Mouse (Mus musculus) heart, embryonic 16.5 days (tissue): Measurements from ENCODE around the gene Cadm1. TPM values are rescaled to one million over a fixed set of nuclear protein-coding genes. Genes with fewer than 3 reads are reported as not detected.
A peak's percentile ranks its signal among the peaks of the same experiment; 100 is the strongest.

ENCODE experiments used
- ATAC-seq: fragments of 200-750 bp; cut with Nextera tagmentation; replicated peaks from 2 replicates; pipeline ENCODE4 v1.8.0; 2017; ENCODE audit warnings: moderate number of reproducible peaks; ENCODE audit not compliant: insufficient read depth, low FRiP score; ENCODE audit errors: extremely low read depth
- H3K27ac ChIP-seq: fragments of 300-500 bp; sonication (generic); 2 replicates; pipeline ENCODE4 v1.5.1; 2014; ENCODE audit warnings: mild to moderate bottlenecking, low read length, control low read depth, moderate library complexity
- H3K27me3 ChIP-seq: fragments of 300-500 bp; sonication (generic); 2 replicates; pipeline ENCODE4 v1.6.1; 2014; ENCODE audit warnings: low read length, mixed read lengths; ENCODE audit not compliant: control insufficient read depth, insufficient read depth
- H3K36me3 ChIP-seq: fragments of 300-500 bp; sonication (generic); 2 replicates; pipeline ENCODE4 v1.6.1; 2014; ENCODE audit not compliant: control insufficient read depth, insufficient read depth
- H3K4me1 ChIP-seq: fragments of 300-500 bp; sonication (generic); 2 replicates; pipeline ENCODE4 v1.6.1; 2014; ENCODE audit warnings: low read length, mixed read lengths; ENCODE audit not compliant: control insufficient read depth, insufficient read depth
- H3K4me2 ChIP-seq: fragments of 300-500 bp; sonication (generic); 2 replicates; pipeline ENCODE4 v1.6.1; 2014; ENCODE audit warnings: low read depth, mild to moderate bottlenecking, control low read depth, low read length
- H3K4me3 ChIP-seq: fragments of 300-500 bp; sonication (generic); 2 replicates; pipeline ENCODE4 v1.5.1; 2014; ENCODE audit warnings: mild to moderate bottlenecking, control low read depth, low read length
- H3K9ac ChIP-seq: fragments of 300-500 bp; sonication (generic); 2 replicates; pipeline ENCODE4 v1.6.1; 2014; ENCODE audit warnings: low read length, control low read depth
- H3K9me3 ChIP-seq: fragments of 300-500 bp; sonication (generic); replicated peaks from 2 replicates; pipeline ENCODE4 v1.6.1; 2016; ENCODE audit warnings: low read length; ENCODE audit not compliant: control insufficient read depth
- WGBS: fragments of 180-500 bp; shearing (Covaris S2); extraction: QIAGEN DNeasy Blood & Tissue Kit; methylation state at CpG from one replicate; pipeline ENCODE4 v1.1.7; 2014; 5-methylcytosine and 5-hydroxymethylcytosine counted together
- polyA plus RNA-seq: library from polyadenylated mRNA; unstranded; fragments of >200 nt; fragmentation: Nextera tagmentation; extraction: Ambion mirVana; gene quantifications from 2 replicates; pipeline ENCODE4 v1.2.1, GENCODE M21; 2015

Cadm1 gene
- polyA plus RNA-seq, 1 experiment from 2014 or later = 12.7 TPM

- Histone ChIP-seq H3K36me3 (no peaks in the 10 kb centered on the region), H3K27me3 (peaks cover 5% of the 10 kb centered on the region; the same call in 1 of the 2 replicates), H3K9me3 (no peaks in the 10 kb centered on the region), H3K9ac (no peak overlapping the region), H3K4me3 (no peak overlapping the region), H3K4me2 (no peak overlapping the region), H3K27ac (no peak overlapping the region), H3K4me1 (no peaks in the 10 kb centered on the region)
- WGBS = 53% methylated on average over 4 of the region's 4 CpGs
- ATAC-seq = no peak
These were observed 13.7 kb upstream of the Cadm1 start for GRCm38 (mm10) chr9:47516238-47516637.

- Histone ChIP-seq H3K27me3 (peaks cover 12% of the 10 kb centered on the region), H3K36me3 (no peaks in the 10 kb centered on the region), H3K9ac (no peak overlapping the region), H3K4me2 (no peak overlapping the region), H3K27ac (no peak overlapping the region), H3K4me3 (no peak overlapping the region), H3K9me3 (no peaks in the 10 kb centered on the region), H3K4me1 (peaks cover 7% of the 10 kb centered on the region)
- no peak for ATAC-seq
- WGBS = 90% methylated on average over 9 of the region's 9 CpGs
These were observed 2.7 kb upstream of the Cadm1 start for GRCm38 (mm10) chr9:47527290-47527689.

GRCm38 (mm10) chr9:47527741-47528140 lies 2.2 kb upstream of the Cadm1 start:
- no peak overlapping the region for H3K4me3 ChIP-seq
- peaks cover 14% of the 10 kb centered on the region for H3K27me3 ChIP-seq
- H3K9me3 ChIP-seq = no peaks in the 10 kb centered on the region
- H3K4me2 ChIP-seq = no peak overlapping the region
- H3K9ac ChIP-seq = no peak overlapping the region
- ATAC-seq = no peak
- 77% methylated on average over 5 of the region's 5 CpGs for WGBS
- H3K36me3 ChIP-seq = no peaks in the 10 kb centered on the region
- H3K27ac ChIP-seq = no peak overlapping the region
- peaks cover 7% of the 10 kb centered on the region for H3K4me1 ChIP-seq

- Histone ChIP-seq H3K36me3 (no peaks in the 10 kb centered on the region), H3K9me3 (no peaks in the 10 kb centered on the region), H3K27ac (no peak overlapping the region), H3K4me3 (peak overlapping the region; percentile 61), H3K4me1 (peaks cover 7% of the 10 kb centered on the region), H3K9ac (peak overlapping the region; percentile 45; the same call in 1 of the 2 replicates), H3K4me2 (peak overlapping the region; percentile 97), H3K27me3 (peaks cover 25% of the 10 kb centered on the region)
- WGBS = 6% methylated on average over 11 of the region's 11 CpGs
- ATAC-seq = no peak
These were observed 791 bp upstream of the Cadm1 start for GRCm38 (mm10) chr9:47529182-47529581.

GRCm38 (mm10) chr9:47530544-47530921 lies 560 bp downstream of the Cadm1 start:
- peaks cover 34% of the 10 kb centered on the region for H3K27me3 ChIP-seq

GRCm38 (mm10) chr9:47530922-47531850 lies 1.2 kb downstream of the Cadm1 start:
- WGBS = under 1% methylated on average over 107 of the region's 110 CpGs
- H3K36me3 ChIP-seq = no peaks in the 10 kb centered on the region
- H3K4me2 ChIP-seq = peak overlapping the region; percentile 97
- no peaks in the 10 kb centered on the region for H3K9me3 ChIP-seq
- H3K27ac ChIP-seq = no peak overlapping the region
- peak overlapping the region; percentile 81 for H3K9ac ChIP-seq
- H3K27me3 ChIP-seq = peaks cover 34% of the 10 kb centered on the region
- ATAC-seq = no peak
- H3K4me1 ChIP-seq = peaks cover 7% of the 10 kb centered on the region
- peak overlapping the region; percentile 61 for H3K4me3 ChIP-seq

More at GRCm38 (mm10) chr9:47530544-47530921, 560 bp downstream of the Cadm1 start:
- peaks cover 7% of the 10 kb centered on the region for H3K4me1 ChIP-seq
- no peaks in the 10 kb centered on the region for H3K9me3 ChIP-seq
- H3K9ac ChIP-seq = peak overlapping the region; percentile 81
- peak overlapping the region; percentile 97 for H3K4me2 ChIP-seq
- under 1% methylated on average over 26 of the region's 30 CpGs for WGBS
- H3K4me3 ChIP-seq = peak overlapping the region; percentile 61
- peak overlapping the region; percentile 15; the same call in 1 of the 2 replicates for H3K27ac ChIP-seq
- ATAC-seq = no peak; the same call in 1 of the 2 replicates
- no peaks in the 10 kb centered on the region for H3K36me3 ChIP-seq

- Histone ChIP-seq H3K4me3 (peak overlapping the region; percentile 61), H3K4me2 (peak overlapping the region; percentile 97), H3K4me1 (peaks cover 7% of the 10 kb centered on the region), H3K36me3 (no peaks in the 10 kb centered on the region), H3K9ac (no peak overlapping the region), H3K27me3 (peaks cover 35% of the 10 kb centered on the region), H3K9me3 (no peaks in the 10 kb centered on the region), H3K27ac (no peak overlapping the region)
- no peak for ATAC-seq
- 9% methylated on average over 20 of the region's 20 CpGs for WGBS
These were observed 2.4 kb downstream of the Cadm1 start for GRCm38 (mm10) chr9:47532215-47532865.

- Histone ChIP-seq H3K4me3 (no peak overlapping the region), H3K9ac (no peak overlapping the region), H3K27me3 (peaks cover 40% of the 10 kb centered on the region), H3K9me3 (no peaks in the 10 kb centered on the region), H3K27ac (no peak overlapping the region), H3K4me1 (peaks cover 7% of the 10 kb centered on the region), H3K36me3 (no peaks in the 10 kb centered on the region), H3K4me2 (no peak overlapping the region)
- 44% methylated on average over 8 of the region's 8 CpGs for WGBS
- no peak for ATAC-seq
These were observed 3.5 kb downstream of the Cadm1 start for GRCm38 (mm10) chr9:47533461-47533860.
